Mouse (Mus musculus): ENCODE data around the gene Gm11172. TPM values are rescaled to one million over a fixed set of nuclear protein-coding genes. Genes with fewer than 3 reads are reported as not detected.

Gene Gm11172
- total RNA-seq (2021), result not detected
- long read RNA-seq, experiment 1, result 0 reads
- long read RNA-seq, experiment 2, result 0 reads

GRCm38 (mm10) chr16:10812865-10813371, at the start of gene Gm11172:
Gene Gm11172, plus strand, starts transcription at chr16:10812915.
- no peak for DNase-seq

GRCm38 (mm10) chr16:10763540-10764264, 49.0 kb upstream of the Gm11172 start:
- DNase-seq, result no peak

GRCm38 (mm10) chr16:10764323-10764722, 48.4 kb upstream of the Gm11172 start:
- DNase-seq, result no peak

- peak; percentile 85 for DNase-seq
Measured at GRCm38 (mm10) chr16:10767158-10767557, 45.6 kb upstream of the Gm11172 start.

GRCm38 (mm10) chr16:10768821-10769220, 43.9 kb upstream of the Gm11172 start:
- peak; percentile 71 for DNase-seq

- peak; percentile 71 for DNase-seq
Measured at GRCm38 (mm10) chr16:10769661-10770060, 43.1 kb upstream of the Gm11172 start.

- DNase-seq, result no peak
Measured at GRCm38 (mm10) chr16:10770531-10771325, 42.0 kb upstream of the Gm11172 start.

- DNase-seq, result peak; percentile 46
Measured at GRCm38 (mm10) chr16:10771769-10772510, 40.8 kb upstream of the Gm11172 start.

- DNase-seq, result no peak
Measured at GRCm38 (mm10) chr16:10773543-10773942, 39.2 kb upstream of the Gm11172 start.

GRCm38 (mm10) chr16:10774726-10775125, 38.0 kb upstream of the Gm11172 start:
- peak; percentile 51 for DNase-seq

GRCm38 (mm10) chr16:10776322-10776721, 36.4 kb upstream of the Gm11172 start:
- peak; percentile 43 for DNase-seq

GRCm38 (mm10) chr16:10777579-10778160, 35.0 kb upstream of the Gm11172 start:
- peak; percentile 50 for DNase-seq

GRCm38 (mm10) chr16:10780631-10781120, 32.0 kb upstream of the Gm11172 start:
- DNase-seq, result no peak

GRCm38 (mm10) chr16:10781862-10782371, 30.8 kb upstream of the Gm11172 start:
- no peak for DNase-seq

GRCm38 (mm10) chr16:10782377-10783151, 30.2 kb upstream of the Gm11172 start:
- no peak for DNase-seq

GRCm38 (mm10) chr16:10783152-10783434, 29.6 kb upstream of the Gm11172 start:
- no peak for DNase-seq

GRCm38 (mm10) chr16:10783451-10783850, 29.3 kb upstream of the Gm11172 start:
- DNase-seq, result no peak

- peak; percentile 60 for DNase-seq
Measured at GRCm38 (mm10) chr16:10783883-10784792, 28.6 kb upstream of the Gm11172 start.

- DNase-seq, result peak; percentile 98
Measured at GRCm38 (mm10) chr16:10784793-10785370, 27.8 kb upstream of the Gm11172 start.

All from adrenal gland, postnatal 10 days (tissue).